Mouse (Mus musculus) macrophage (primary cell): Measurements from ENCODE around the gene Gapdh. TPM values are rescaled to one million over a fixed set of nuclear protein-coding genes. Genes with fewer than 3 reads are reported as not detected.
A peak's percentile ranks its signal among the peaks of the same experiment; 100 is the strongest.

Experiments
- H3K27ac ChIP-seq: fragments of 350-480 bp; formaldehyde crosslinking; 2 replicates; pipeline ENCODE4 v1.9.0; 2021
- H3K36me3 ChIP-seq: fragments of 350-480 bp; formaldehyde crosslinking; 2 replicates; pipeline ENCODE4 v1.9.0; 2021; ENCODE audit errors: inconsistent target
- H3K4me3 ChIP-seq: fragments of 350-480 bp; formaldehyde crosslinking; 2 replicates; pipeline ENCODE4 v1.9.0; 2021; ENCODE audit errors: inconsistent target
- H3K79me2 ChIP-seq: fragments of 350-480 bp; formaldehyde crosslinking; 2 replicates; pipeline ENCODE4 v1.9.0; 2021; ENCODE audit errors: inconsistent target
- WGBS: methylation state at CpG from one replicate; pipeline ENCODE4 v1.1.7; 2026; ENCODE audit warnings: inconsistent platforms; ENCODE audit not compliant: missing documents; 5-methylcytosine and 5-hydroxymethylcytosine counted together
- polyA plus RNA-seq: library from polyadenylated mRNA; stranded (reverse); fragments of 250-400 nt; gene quantifications from 3 replicates; pipeline ENCODE4 v1.2.4, GENCODE M21; 2018; ENCODE audit warnings: inconsistent platforms

Gene Gapdh
- polyA plus RNA-seq, 1 experiment from 2014 or later = 2,484 TPM

- Histone ChIP-seq H3K27ac (peak overlapping the region; percentile 75), H3K36me3 (peaks cover 8% of the 10 kb centered on the region; the same call in 1 of the 2 replicates), H3K4me3 (peak overlapping the region; percentile 91), H3K79me2 (peaks cover 60% of the 10 kb centered on the region)
Measured at GRCm38 (mm10) chr6:125190816-125191215, 24.5 kb upstream of the Gapdh start.

GRCm38 (mm10) chr6:125186203-125186602 lies 19.9 kb upstream of the Gapdh start:
- WGBS = 97% methylated on average over 10 of the region's 10 CpGs
- no peak overlapping the region for H3K4me3 ChIP-seq
- H3K36me3 ChIP-seq = no peaks in the 10 kb centered on the region; the same call in 1 of the 2 replicates
- peaks cover 44% of the 10 kb centered on the region for H3K79me2 ChIP-seq
- no peak overlapping the region for H3K27ac ChIP-seq

GRCm38 (mm10) chr6:125182133-125182532 lies 15.9 kb upstream of the Gapdh start:
- Histone ChIP-seq H3K36me3 (no peaks in the 10 kb centered on the region; the same call in 1 of the 2 replicates), H3K27ac (no peak overlapping the region), H3K4me3 (no peak overlapping the region), H3K79me2 (peaks cover 3% of the 10 kb centered on the region; the same call in 1 of the 2 replicates)
- whole genome bisulfite sequencing = 85% methylated on average over 4 of the region's 5 CpGs

- Histone ChIP-seq H3K27ac (no peak overlapping the region), H3K79me2 (no peaks in the 10 kb centered on the region), H3K36me3 (peaks cover 6% of the 10 kb centered on the region; the same call in 1 of the 2 replicates), H3K4me3 (no peak overlapping the region)
- WGBS = 97% methylated on average over 7 of the region's 7 CpGs
Measured at GRCm38 (mm10) chr6:125179601-125180000, 13.3 kb upstream of the Gapdh start.

GRCm38 (mm10) chr6:125175469-125175868 lies 9.2 kb upstream of the Gapdh start:
- 92% methylated on average over 5 of the region's 5 CpGs for WGBS
- no peaks in the 10 kb centered on the region for H3K79me2 ChIP-seq
- H3K27ac ChIP-seq = no peak overlapping the region
- H3K36me3 ChIP-seq = peaks cover 12% of the 10 kb centered on the region; the same call in 1 of the 2 replicates
- H3K4me3 ChIP-seq = no peak overlapping the region

GRCm38 (mm10) chr6:125173256-125173655 lies 7.0 kb upstream of the Gapdh start:
- H3K79me2 ChIP-seq = no peaks in the 10 kb centered on the region
- H3K4me3 ChIP-seq = no peak overlapping the region
- WGBS = 96% methylated on average over 7 of the region's 7 CpGs
- H3K27ac ChIP-seq = no peak overlapping the region
- peaks cover 12% of the 10 kb centered on the region; the same call in 1 of the 2 replicates for H3K36me3 ChIP-seq

GRCm38 (mm10) chr6:125172474-125172873 lies 6.2 kb upstream of the Gapdh start:
- Histone ChIP-seq H3K79me2 (no peaks in the 10 kb centered on the region), H3K27ac (no peak overlapping the region), H3K36me3 (peaks cover 12% of the 10 kb centered on the region; the same call in 1 of the 2 replicates), H3K4me3 (no peak overlapping the region)
- WGBS = 94% methylated on average over 2 of the region's 2 CpGs

GRCm38 (mm10) chr6:125170194-125170593 lies 3.9 kb upstream of the Gapdh start:
- WGBS = 82% methylated on average over 6 of the region's 6 CpGs
- Histone ChIP-seq H3K4me3 (no peak overlapping the region), H3K27ac (no peak overlapping the region), H3K79me2 (peaks cover 2% of the 10 kb centered on the region), H3K36me3 (peaks cover 5% of the 10 kb centered on the region; the same call in 1 of the 2 replicates)

- Histone ChIP-seq H3K79me2 (peaks cover 23% of the 10 kb centered on the region), H3K27ac (no peak overlapping the region), H3K4me3 (no peak overlapping the region), H3K36me3 (no peaks in the 10 kb centered on the region; the same call in 1 of the 2 replicates)
- 95% methylated on average over 14 of the region's 14 CpGs for WGBS
Measured at GRCm38 (mm10) chr6:125168086-125168485, 1.8 kb upstream of the Gapdh start.

GRCm38 (mm10) chr6:125166861-125167650 lies 789 bp upstream of the Gapdh start:
- no peaks in the 10 kb centered on the region; the same call in 1 of the 2 replicates for H3K36me3 ChIP-seq
- peak overlapping the region; percentile 96 for H3K27ac ChIP-seq

GRCm38 (mm10) chr6:125165328-125165891 lies 857 bp downstream of the Gapdh start:
- WGBS = under 1% methylated on average over 30 of the region's 36 CpGs
- H3K36me3 ChIP-seq = peaks cover 11% of the 10 kb centered on the region; the same call in 1 of the 2 replicates
- peak overlapping the region; percentile 96 for H3K27ac ChIP-seq
- H3K79me2 ChIP-seq = peaks cover 30% of the 10 kb centered on the region
- H3K4me3 ChIP-seq = peak overlapping the region; percentile 68

More at GRCm38 (mm10) chr6:125166861-125167650, 789 bp upstream of the Gapdh start:
- H3K79me2 ChIP-seq = peaks cover 30% of the 10 kb centered on the region
- WGBS = 43% methylated on average over 10 of the region's 10 CpGs
- peak overlapping the region; percentile 68 for H3K4me3 ChIP-seq

- Histone ChIP-seq H3K4me3 (peak overlapping the region; percentile 68), H3K36me3 (peaks cover 16% of the 10 kb centered on the region; the same call in 1 of the 2 replicates), H3K79me2 (peaks cover 30% of the 10 kb centered on the region), H3K27ac (peak overlapping the region; percentile 96)
- WGBS = 1% methylated on average over 38 of the region's 39 CpGs
Measured at GRCm38 (mm10) chr6:125164672-125165327, 1.5 kb downstream of the Gapdh start.

GRCm38 (mm10) chr6:125163801-125164657 lies 2.2 kb downstream of the Gapdh start:
- Histone ChIP-seq H3K4me3 (peak overlapping the region; percentile 68), H3K36me3 (peaks cover 17% of the 10 kb centered on the region; the same call in 1 of the 2 replicates), H3K27ac (peak overlapping the region; percentile 96), H3K79me2 (peaks cover 30% of the 10 kb centered on the region)
- 13% methylated on average over 20 of the region's 20 CpGs for WGBS
